Mouse (Mus musculus) pancreas, adult 10 weeks (tissue): Measurements from ENCODE around the gene B9d2. TPM values are rescaled to one million over a fixed set of nuclear protein-coding genes. Genes with fewer than 3 reads are reported as not detected.

Source experiments
- polyA plus RNA-seq: library from polyadenylated mRNA; stranded (reverse); fragments of 350-450 nt; fragmentation: Illumina TruSeq; extraction: RNeasy Lipid Tissue Mini Kit (QIAGEN cat#74804); gene quantifications from one replicate; pipeline ENCODE4 v1.2.3, GENCODE M21; 2015; ENCODE audit warnings: low read depth, low replicate concordance; ENCODE audit not compliant: insufficient read depth

B9d2 gene
- 5.2 TPM for polyA plus RNA-seq

GRCm38 (mm10) chr7:25680514-25681258 is at the start of gene B9d2:
B9d2 (plus strand) TSS chr7:25680780.

GRCm38 (mm10) chr7:25658657-25659472 is 21.7 kb upstream of the B9d2 start, which contains the start of the genes Bckdha and Exosc5:
Bckdha (minus strand) TSS chr7:25658981.
Exosc5 (plus strand) TSS chr7:25659164.

GRCm38 (mm10) chr7:25674719-25675300 is 5.8 kb upstream of the B9d2 start, which contains the start of gene Tmem91:
Tmem91 (minus strand) TSS chr7:25675166.

GRCm38 (mm10) chr7:25686680-25687531 is 6.3 kb downstream of the B9d2 start, which contains the start of gene Tgfb1:
Tgfb1 (plus strand) TSS chr7:25687002.

GRCm38 (mm10) chr7:25718788-25719417 is 38.3 kb downstream of the B9d2 start, which contains the start of gene Ccdc97:
Ccdc97 (minus strand) TSS chr7:25719088.

Other genes starting within 250 kb of the B9d2 start
- 10.8 TPM for gene Ceacam1, start 203.2 kb upstream of the B9d2 start, polyA plus RNA-seq
- gene Ceacam2, start 140.9 kb upstream of the B9d2 start, polyA plus RNA-seq = not detected
- gene Erich4, start 64.9 kb upstream of the B9d2 start, polyA plus RNA-seq = not detected
- gene Dmac2, start 61.4 kb upstream of the B9d2 start, polyA plus RNA-seq = 14.6 TPM
- gene B3gnt8, start 54.1 kb upstream of the B9d2 start, polyA plus RNA-seq = 1.2 TPM
- gene Bckdha, start 21.8 kb upstream of the B9d2 start, polyA plus RNA-seq = 34.9 TPM
- 14.8 TPM for gene Exosc5, start 21.6 kb upstream of the B9d2 start, polyA plus RNA-seq
- not detected for gene Tmem91, start 5.6 kb upstream of the B9d2 start, polyA plus RNA-seq
- gene Tgfb1, start 6.2 kb downstream of the B9d2 start, polyA plus RNA-seq = 9.3 TPM
- 13.9 TPM for gene Ccdc97, start 38.3 kb downstream of the B9d2 start, polyA plus RNA-seq
- 15.3 TPM for gene Hnrnpul1, start 74.0 kb downstream of the B9d2 start, polyA plus RNA-seq
- gene Axl, start 107.9 kb downstream of the B9d2 start, polyA plus RNA-seq = 25.0 TPM
- 7.6 TPM for gene Cyp2s1, start 136.1 kb downstream of the B9d2 start, polyA plus RNA-seq
- not detected for gene Cyp2b10, start 216.8 kb downstream of the B9d2 start, polyA plus RNA-seq